Mouse (Mus musculus): Measurements from ENCODE around the gene Rnf169.

Rnf169 gene

DNA sequence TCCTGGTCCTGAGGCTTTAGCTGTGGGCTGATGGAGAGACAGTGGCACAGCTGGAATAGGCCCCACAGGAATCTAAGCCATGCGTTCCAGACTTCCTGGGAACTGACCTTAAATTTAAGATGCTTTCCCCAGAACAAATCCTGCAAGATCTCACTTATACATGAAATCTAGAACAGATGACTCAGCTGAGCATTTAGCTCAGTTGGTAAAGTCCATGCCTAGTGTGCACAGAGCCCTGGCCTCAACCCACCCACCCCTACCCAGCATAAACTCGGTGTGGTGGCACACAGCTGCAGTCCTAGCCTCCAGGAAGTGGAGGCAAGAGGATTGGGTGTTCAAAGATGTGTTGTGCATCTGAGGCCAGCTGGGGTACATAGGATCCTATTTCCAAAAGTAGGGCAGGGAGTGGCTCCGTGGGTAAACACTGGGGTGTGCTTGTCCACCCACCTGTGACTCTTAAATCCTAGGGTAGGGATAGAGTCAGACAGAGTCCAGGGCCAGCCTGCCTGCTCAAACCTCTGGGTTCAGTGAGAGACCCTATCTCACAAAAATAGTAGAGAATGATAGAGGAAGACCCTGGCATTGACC lies 90.0 kb downstream of the Rnf169 start:
- no peak for DNase-seq

DNA sequence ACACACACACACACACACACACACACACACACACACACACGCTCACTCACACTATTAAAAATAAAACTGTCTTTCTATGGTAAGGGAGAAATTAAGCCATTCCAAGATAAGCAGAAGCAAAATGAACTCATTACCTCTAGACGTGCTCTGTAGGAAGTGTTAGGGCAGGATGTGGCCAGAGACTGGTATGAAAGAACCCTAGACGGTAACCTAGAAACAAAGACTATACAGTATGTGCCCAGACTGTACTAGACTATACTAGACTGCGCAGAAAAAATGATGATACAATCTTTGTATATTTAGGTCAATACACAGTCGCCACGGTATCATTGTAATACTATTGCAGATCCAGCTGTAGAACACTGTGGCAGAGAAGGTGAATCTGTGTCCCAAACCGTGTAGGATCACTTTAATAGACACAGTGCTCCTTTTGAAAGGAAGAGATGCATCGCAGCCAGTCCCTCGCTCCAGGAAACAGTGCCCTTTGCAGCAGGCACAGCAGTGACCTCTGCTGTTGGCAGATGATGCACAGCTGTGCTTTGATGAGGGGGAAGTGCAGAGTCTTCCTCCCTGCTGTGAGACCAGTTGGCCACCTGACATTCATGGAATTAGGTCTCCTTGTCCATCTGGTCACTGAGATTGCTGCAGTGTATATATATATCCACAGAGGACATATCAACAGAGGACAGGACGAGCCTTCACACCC lies 90.9 kb downstream of the Rnf169 start:
- DNase-seq, result no peak

DNA sequence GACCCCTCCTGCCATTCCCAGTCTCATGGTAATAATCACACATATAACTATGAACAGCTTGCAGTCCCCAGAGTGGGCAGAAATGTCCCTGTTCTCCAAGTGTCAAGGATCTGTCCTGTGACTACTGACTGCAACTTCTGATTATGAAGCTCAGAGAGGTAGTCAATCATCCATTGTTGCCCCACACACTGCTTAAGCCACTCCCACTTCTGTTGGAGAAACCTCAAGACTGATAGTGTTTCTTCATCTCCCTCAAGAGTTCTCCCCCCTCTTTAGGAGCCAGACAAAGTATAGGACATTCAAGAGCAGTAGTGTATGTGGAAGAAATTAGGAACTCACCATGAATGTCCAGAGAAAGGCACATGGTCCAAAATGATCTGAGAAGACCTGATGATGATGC lies 92.5 kb downstream of the Rnf169 start:
- no peak for DNase-seq

DNA sequence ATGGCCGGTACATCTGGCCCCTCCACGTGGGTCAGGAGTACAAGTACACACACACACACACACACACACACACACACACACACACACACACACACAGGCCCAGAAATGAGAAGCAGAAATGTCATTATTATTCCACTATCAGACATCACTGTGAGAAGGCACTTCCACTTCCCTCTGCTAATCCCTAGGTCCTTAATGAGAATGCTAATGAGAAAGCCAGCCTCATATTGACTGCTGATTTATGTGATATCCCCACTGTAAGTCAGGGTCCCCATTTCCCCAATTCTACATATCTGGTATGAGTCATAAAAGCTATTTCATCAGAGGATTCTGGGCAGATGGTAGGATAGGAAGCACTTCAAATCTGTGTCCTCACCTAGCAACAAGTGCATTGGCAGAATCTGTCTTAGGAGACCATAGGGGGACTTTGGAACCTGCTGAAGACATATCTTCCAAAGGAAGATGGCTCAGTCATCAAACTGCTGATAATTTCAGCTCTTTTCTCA lies 93.0 kb downstream of the Rnf169 start:
- no peak for DNase-seq

DNA sequence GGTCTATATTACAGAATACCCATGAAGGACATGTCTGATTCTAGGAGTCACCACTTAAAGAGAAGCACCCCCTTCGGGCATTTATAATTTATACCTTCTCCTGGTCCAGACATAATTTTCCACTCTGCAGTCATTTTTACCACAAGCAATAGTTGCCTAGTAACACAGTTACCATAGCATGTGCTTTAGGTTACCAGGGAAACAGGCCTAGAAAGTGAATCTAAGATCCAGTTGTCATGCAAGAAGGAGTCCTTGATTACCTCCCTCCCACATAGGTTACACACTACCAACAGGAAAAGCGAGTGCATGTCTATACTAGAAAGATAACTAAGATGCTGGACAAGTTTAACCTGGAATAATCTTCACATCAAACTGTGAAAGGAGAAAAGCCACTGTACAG lies 102.0 kb downstream of the Rnf169 start:
- DNase-seq, result no peak

DNA sequence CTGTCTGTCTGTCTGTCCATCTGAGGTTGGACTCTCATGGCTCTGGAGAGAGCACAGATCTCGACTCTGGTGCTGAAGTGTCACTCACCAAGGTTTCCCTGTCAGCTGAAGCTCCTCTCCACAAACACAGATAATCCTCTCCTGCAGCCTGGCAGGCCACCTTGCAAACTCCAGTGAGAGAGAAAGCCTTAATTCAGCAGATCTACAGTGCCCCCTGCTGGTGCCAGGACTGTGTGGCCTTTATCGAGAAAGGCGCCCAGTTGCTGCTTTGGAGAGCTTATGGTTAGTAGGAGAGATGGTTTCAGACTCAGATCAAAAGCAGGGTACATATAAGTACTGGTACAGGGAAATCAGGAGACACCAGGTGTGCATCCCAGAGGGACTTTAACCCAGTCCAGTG lies 103.9 kb downstream of the Rnf169 start:
- DNase-seq, result peak; percentile 81

DNA sequence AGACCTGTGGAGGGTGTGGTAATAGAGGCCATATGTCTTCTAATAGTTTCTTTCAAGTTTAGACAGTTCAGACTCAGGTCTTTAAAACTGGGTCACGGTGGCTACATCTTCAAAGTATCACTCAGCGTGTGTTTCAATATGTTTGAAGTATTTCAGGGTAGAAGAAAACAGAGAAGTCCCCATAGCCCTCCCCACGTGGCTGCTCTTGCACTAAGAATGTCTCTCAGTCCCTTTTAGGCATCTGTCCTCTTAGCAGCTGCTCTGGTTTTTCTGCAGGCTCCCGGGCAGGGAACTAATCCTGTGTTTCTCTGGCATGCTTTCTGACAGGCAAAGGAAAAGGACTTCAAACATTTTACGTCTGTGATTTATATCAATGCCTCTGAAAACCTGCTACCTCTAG lies 104.4 kb downstream of the Rnf169 start:
- no peak for DNase-seq

DNA sequence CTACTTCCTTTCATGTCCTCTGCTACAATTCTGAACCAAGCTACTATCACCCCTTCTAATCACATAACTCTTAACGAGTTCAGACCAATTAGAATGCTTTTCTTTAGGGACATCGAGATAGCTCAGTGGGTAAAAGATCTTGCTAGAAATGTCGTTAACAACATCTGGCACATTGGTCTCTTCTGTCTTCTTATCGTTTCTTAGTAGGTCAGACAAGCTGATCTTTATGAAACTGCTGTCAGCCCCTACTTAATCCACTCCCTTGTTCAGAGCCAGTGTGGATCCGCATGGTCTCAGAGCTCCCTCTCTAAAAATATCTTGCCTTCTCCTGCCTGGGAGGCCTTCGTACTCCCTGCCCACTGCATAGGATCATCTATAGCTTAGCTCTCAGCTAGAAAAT lies 106.3 kb downstream of the Rnf169 start:
- no peak for DNase-seq
